Mouse (Mus musculus) kidney, adult 2 months (tissue): ENCODE measurements at regions not wholly inside any gene's neighbourhood (a gene's known extent, or its start where the extent isn't known, plus 50 kb on each side); places are given as distances from the start of the nearest gene placed in this dataset.
"Not testable (repeated sequence)": the region's sequence is repeated elsewhere in the genome, so short reads cannot be mapped to it uniquely, and the experiment has no call there.

ENCODE experiments used
- CTCF ChIP-seq: fragments of 200-500 bp; conservative IDR thresholded peaks from 2 replicates; pipeline ENCODE4 v1.5.1; 2011; ENCODE audit warnings: low read depth, mild to moderate bottlenecking, control low read depth, low read length, moderate library complexity, mixed read lengths; ENCODE audit not compliant: insufficient read depth, insufficient read length
- POLR2A ChIP-seq: fragments of 200-500 bp; IDR thresholded peaks from one replicate; pipeline ENCODE4 v1.6.1; 2011; ENCODE audit warnings: low read depth, low read length, control low read depth

DNA sequence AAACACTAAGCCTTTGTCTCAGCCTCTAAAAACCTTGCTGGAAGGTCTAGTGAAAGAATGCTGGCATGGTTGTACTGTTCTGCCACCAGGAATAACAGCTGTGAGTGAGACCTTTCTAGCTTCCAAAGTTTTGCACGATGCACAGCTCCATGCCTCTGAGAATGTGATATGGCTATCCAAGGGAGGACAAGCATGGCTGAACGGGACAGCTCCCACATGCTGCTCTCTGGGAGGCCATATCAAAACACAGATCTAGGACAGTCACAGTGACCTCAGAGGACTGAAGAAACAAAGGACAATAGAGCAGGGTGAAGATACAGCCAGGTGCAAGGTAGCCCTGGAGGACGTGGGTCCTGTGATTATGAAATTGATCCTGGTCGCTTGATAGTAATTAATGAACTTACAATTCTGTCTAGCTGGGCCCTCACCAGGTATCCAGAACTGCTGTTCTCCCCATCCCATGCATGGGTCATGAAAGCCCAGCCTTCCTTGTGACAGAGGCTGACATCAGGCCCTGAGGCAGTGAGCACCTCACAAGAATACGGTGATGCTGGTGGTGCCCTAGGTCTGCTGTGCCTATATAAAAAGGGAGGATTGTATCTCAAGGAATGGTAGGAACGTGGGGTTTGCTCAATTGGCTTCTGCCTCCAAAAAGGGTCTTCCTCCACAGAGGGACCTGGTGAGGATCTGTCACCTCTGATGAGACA, 87.2 kb downstream of the Hsp90b1 start:
- not testable (repeated sequence) for TF ChIP-seq POLR2A, CTCF
